ENCODE assay signal across 10 mouse cellular contexts in genomic region chr3:157575441-157576342, GRCm38 (mm10). TPM values are rescaled to one million over a fixed set of nuclear protein-coding genes. Genes with fewer than 3 reads are reported as not detected.
DNase-seq lines count a peak whose midpoint lies in the region; ATAC-seq lines count a peak whose summit lies in the region.
"Had no signal": no experiment of that assay in that cellular context is flagged by ENCODE, and none has a peak within 500 bp of the region (broad histone marks: within the 10 kb centered on the region; RNA-seq: fewer than 3 reads in every experiment).

No protein-coding gene starts in this region.

- peak overlapping the region; percentile 32 for H3K4me2 ChIP-seq in liver, embryonic 11.5 days
- H3K4me2 ChIP-seq: midbrain, embryonic 11.5 days had no signal

- H3K9me3 ChIP-seq in liver, embryonic 11.5 days (ENCODE audit: control insufficient read depth, low read length): no peaks in the 10 kb centered on the region

- 47% methylated on average over 9 of the region's 9 CpGs for WGBS in liver, embryonic 11.5 days

- DNase-seq in cerebellum, postnatal 10 days: peak; percentile 8 to 9
- DNase-seq in cerebellum, adult 8-10 months: no peak
- peak; percentile 26 to 47 for DNase-seq in lung, postnatal 4 days
- DNase-seq in lung, postnatal 10 days: no peak
- no peak for DNase-seq in liver, embryonic 11.5 days (ENCODE audit: low spot score)
- peak; percentile 9 for DNase-seq in skeletal muscle tissue, adult 2 months (ENCODE audit: low read depth, low spot score)
- DNase-seq in right cerebral cortex, postnatal 36 days (ENCODE audit: low spot score in 2 of 2): no peak
- no peak for DNase-seq in spleen, postnatal 4 days (ENCODE audit: low spot score in 2 of 2)

- no peaks in the 10 kb centered on the region for H3K36me3 ChIP-seq in liver, embryonic 11.5 days (ENCODE audit: control insufficient read depth, insufficient read depth, low read length)

- H3K4me3 ChIP-seq in liver, embryonic 11.5 days (ENCODE audit: low read depth, low read length): no peak overlapping the region

- ATAC-seq in liver, embryonic 11.5 days (replicated peaks; ENCODE audit: low FRiP score): peak; percentile 65
- ATAC-seq: forebrain, embryonic 16.5 days had no signal

- H3K4me1 ChIP-seq in liver, embryonic 11.5 days (replicated peaks; ENCODE audit: control insufficient read depth, insufficient read depth, low read length): peaks cover 42% of the 10 kb centered on the region

- no peak overlapping the region for H3K9ac ChIP-seq in liver, embryonic 11.5 days (ENCODE audit: low read depth, low read length)

- H3K27me3 ChIP-seq in liver, embryonic 11.5 days (replicated peaks; ENCODE audit: control insufficient read depth, insufficient read depth, low read length): no peaks in the 10 kb centered on the region

- peak overlapping the region; percentile 72 for H3K27ac ChIP-seq in liver, embryonic 11.5 days (ENCODE audit: low read depth, low read length)

RNA-seq across cellular contexts. Expression of gene Ptger3, which starts 9.0 kb away (rescaled TPM):
- 15.8 and 18.0 TPM in 2 replicates for polyA plus RNA-seq in liver, embryonic 11.5 days (2014; fragmentation: Nextera tagmentation; extraction: Ambion mirVana)

RNA-seq across cellular contexts. Expression of gene Zranb2, which starts 41.7 kb away (rescaled TPM):
- 119 and 129 TPM in 2 replicates for polyA plus RNA-seq in liver, embryonic 11.5 days (2014; fragmentation: Nextera tagmentation; extraction: Ambion mirVana)

Comparison
In these comparisons a context has a peak if more than half of its experiments do, and no peak if none do; other contexts are left out.
1. DNase-seq: peak in cerebellum, postnatal 10 days (2 of 2), lung, postnatal 4 days (2 of 2) and skeletal muscle tissue, adult 2 months (single experiment); none in cerebellum, adult 8-10 months (single experiment), lung, postnatal 10 days (single experiment), liver, embryonic 11.5 days (single experiment), right cerebral cortex, postnatal 36 days (0 of 2) and spleen, postnatal 4 days (0 of 2).